15 mouse cellular contexts compared by ENCODE assay signal in genomic region chr7:75480721-75481426, GRCm38 (mm10). TPM values are rescaled to one million over a fixed set of nuclear protein-coding genes. Genes with fewer than 3 reads are reported as not detected.
DNase-seq lines count a peak whose midpoint lies in the region; ATAC-seq lines count a peak whose summit lies in the region.
"Had no signal": no experiment of that assay in that cellular context is flagged by ENCODE, and none has a peak within 500 bp of the region (broad histone marks: within the 10 kb centered on the region; RNA-seq: fewer than 3 reads in every experiment).

No protein-coding gene starts in this region.

- ATAC-seq in midbrain, embryonic 11.5 days (ENCODE audit: low FRiP score) = no peak
- no peak for ATAC-seq in midbrain, embryonic 15.5 days (replicated peaks)
- peak; percentile 81 for ATAC-seq in liver, embryonic 15.5 days (ENCODE audit: insufficient read depth)
- no peak for ATAC-seq in forebrain, embryonic 16.5 days

- DNase-seq in midbrain, embryonic 11.5 days (ENCODE audit: low spot score, missing footprints) = peak; percentile 44
- DNase-seq in kidney, postnatal 36 days = peak; percentile 77 to 90
- no peak for DNase-seq in hindbrain, embryonic 10.5 days (ENCODE audit: low spot score)
- no peak for DNase-seq in lung, postnatal 36 days
- DNase-seq in lung, postnatal 14 days = no peak
- DNase-seq: cerebellum, postnatal 25 days; heart, adult 2 months; right cerebral cortex, postnatal 25 days; thymus, postnatal 25 days had no signal

- 90% methylated on average over 6 of the region's 6 CpGs for WGBS in midbrain, embryonic 11.5 days
- WGBS in midbrain, embryonic 15.5 days = 92% methylated on average over 6 of the region's 6 CpGs
- 58% methylated on average over 6 of the region's 6 CpGs for WGBS in liver, embryonic 15.5 days (ENCODE audit: insufficient replicate concordance)
- WGBS in hindbrain, embryonic 10.5 days = 93% methylated on average over 6 of the region's 6 CpGs
- WGBS in forebrain, embryonic 16.5 days = 85% methylated on average over 6 of the region's 6 CpGs

- no peaks in the 10 kb centered on the region for H3K9me3 ChIP-seq in midbrain, embryonic 11.5 days (ENCODE audit: control insufficient read depth, low read length)
- H3K9me3 ChIP-seq in midbrain, embryonic 15.5 days = no peaks in the 10 kb centered on the region
- no peaks in the 10 kb centered on the region for H3K9me3 ChIP-seq in liver, embryonic 15.5 days (replicated peaks)
- no peaks in the 10 kb centered on the region for H3K9me3 ChIP-seq in hindbrain, embryonic 10.5 days
- H3K9me3 ChIP-seq in forebrain, embryonic 16.5 days (ENCODE audit: control insufficient read depth, low read length) = no peaks in the 10 kb centered on the region
- H3K9me3 ChIP-seq: hindbrain, embryonic 15.5 days; limb, embryonic 15.5 days had no signal

- H3K9ac ChIP-seq in midbrain, embryonic 11.5 days (ENCODE audit: low read length) = no peak overlapping the region
- no peak overlapping the region for H3K9ac ChIP-seq in midbrain, embryonic 15.5 days
- no peak overlapping the region for H3K9ac ChIP-seq in liver, embryonic 15.5 days
- H3K9ac ChIP-seq in forebrain, embryonic 16.5 days (replicated peaks; ENCODE audit: low read depth, low read length) = no peak overlapping the region
- H3K9ac ChIP-seq: hindbrain, embryonic 15.5 days; limb, embryonic 15.5 days had no signal

- no peaks in the 10 kb centered on the region for H3K36me3 ChIP-seq in midbrain, embryonic 11.5 days (ENCODE audit: control insufficient read depth, insufficient read depth, low read length)
- H3K36me3 ChIP-seq in midbrain, embryonic 15.5 days (replicated peaks) = no peaks in the 10 kb centered on the region
- no peaks in the 10 kb centered on the region for H3K36me3 ChIP-seq in liver, embryonic 15.5 days (replicated peaks)
- H3K36me3 ChIP-seq in hindbrain, embryonic 10.5 days = 0 out of 2 replicates have a peak, but pooled peaks cover 3% of the 10 kb centered on the region
- H3K36me3 ChIP-seq in forebrain, embryonic 16.5 days (ENCODE audit: control insufficient read depth, insufficient read depth) = no peaks in the 10 kb centered on the region
- H3K36me3 ChIP-seq: hindbrain, embryonic 15.5 days; limb, embryonic 15.5 days had no signal

- H3K4me1 ChIP-seq in midbrain, embryonic 11.5 days (ENCODE audit: control insufficient read depth, insufficient read depth, low read length) = no peaks in the 10 kb centered on the region
- H3K4me1 ChIP-seq in midbrain, embryonic 15.5 days = no peaks in the 10 kb centered on the region
- no peaks in the 10 kb centered on the region for H3K4me1 ChIP-seq in liver, embryonic 15.5 days (replicated peaks)
- H3K4me1 ChIP-seq in hindbrain, embryonic 10.5 days (replicated peaks) = no peaks in the 10 kb centered on the region
- H3K4me1 ChIP-seq in forebrain, embryonic 16.5 days (replicated peaks; ENCODE audit: control insufficient read depth, insufficient read depth, low read length) = no peaks in the 10 kb centered on the region
- H3K4me1 ChIP-seq: hindbrain, embryonic 15.5 days; limb, embryonic 15.5 days had no signal

- no peak overlapping the region for H3K4me2 ChIP-seq in midbrain, embryonic 11.5 days
- H3K4me2 ChIP-seq in midbrain, embryonic 15.5 days = no peak overlapping the region
- no peak overlapping the region for H3K4me2 ChIP-seq in liver, embryonic 15.5 days
- H3K4me2 ChIP-seq in forebrain, embryonic 16.5 days (ENCODE audit: low read length) = no peak overlapping the region
- H3K4me2 ChIP-seq: hindbrain, embryonic 15.5 days; limb, embryonic 15.5 days had no signal

- H3K27me3 ChIP-seq in midbrain, embryonic 11.5 days (ENCODE audit: control insufficient read depth, insufficient read depth, low read length) = no peaks in the 10 kb centered on the region
- no peaks in the 10 kb centered on the region for H3K27me3 ChIP-seq in midbrain, embryonic 15.5 days (replicated peaks)
- no peaks in the 10 kb centered on the region for H3K27me3 ChIP-seq in liver, embryonic 15.5 days
- no peaks in the 10 kb centered on the region for H3K27me3 ChIP-seq in hindbrain, embryonic 10.5 days (ENCODE audit: insufficient read depth, poor library complexity, severe bottlenecking)
- no peaks in the 10 kb centered on the region for H3K27me3 ChIP-seq in forebrain, embryonic 16.5 days (replicated peaks; ENCODE audit: control insufficient read depth, insufficient read depth, low read length)
- H3K27me3 ChIP-seq: CH12.LX; hindbrain, embryonic 15.5 days; limb, embryonic 15.5 days had no signal

- no peak overlapping the region for H3K4me3 ChIP-seq in midbrain, embryonic 11.5 days (ENCODE audit: low read depth, low read length)
- no peak overlapping the region for H3K4me3 ChIP-seq in midbrain, embryonic 15.5 days
- H3K4me3 ChIP-seq in liver, embryonic 15.5 days (replicated peaks) = no peak overlapping the region
- H3K4me3 ChIP-seq in hindbrain, embryonic 10.5 days = no peak overlapping the region
- no peak overlapping the region for H3K4me3 ChIP-seq in forebrain, embryonic 16.5 days (replicated peaks; ENCODE audit: low read length)
- H3K4me3 ChIP-seq: heart, adult 2 months; hindbrain, embryonic 15.5 days; limb, embryonic 15.5 days had no signal

- no peak overlapping the region for H3K27ac ChIP-seq in midbrain, embryonic 11.5 days (ENCODE audit: low read depth, low read length)
- no peak overlapping the region for H3K27ac ChIP-seq in midbrain, embryonic 15.5 days
- 0 out of 2 replicates have a peak overlapping the region, but pooled peaks have one; percentile 48 for H3K27ac ChIP-seq in liver, embryonic 15.5 days (replicated peaks)
- H3K27ac ChIP-seq in hindbrain, embryonic 10.5 days = no peak overlapping the region
- H3K27ac ChIP-seq in forebrain, embryonic 16.5 days (ENCODE audit: low read length) = no peak overlapping the region
- H3K27ac ChIP-seq: heart, adult 2 months; hindbrain, embryonic 15.5 days; limb, embryonic 15.5 days had no signal

RNA-seq across cellular contexts. Expression of gene Akap13, which starts 25.5 kb away (rescaled TPM):
- 24.3 and 27.4 TPM in 2 replicates for polyA plus RNA-seq in midbrain, embryonic 11.5 days (2014; fragmentation: Nextera tagmentation; extraction: Ambion mirVana)
- polyA plus RNA-seq in midbrain, embryonic 15.5 days (2015; fragmentation: Nextera tagmentation; extraction: Ambion mirVana) = 14.3 and 16.1 TPM in 2 replicates
- 39.6 and 41.3 TPM in 2 replicates for polyA plus RNA-seq in liver, embryonic 15.5 days (2015; fragmentation: Nextera tagmentation; extraction: Ambion mirVana)
- 24.9 and 27.5 TPM in 2 replicates for polyA plus RNA-seq in hindbrain, embryonic 10.5 days (2016; fragmentation: Nextera tagmentation; extraction: Ambion mirVana)
- polyA plus RNA-seq in forebrain, embryonic 16.5 days (2015; fragmentation: Nextera tagmentation; extraction: Ambion mirVana) = 10.0 and 12.0 TPM in 2 replicates

Comparison
In these comparisons a context has a peak if more than half of its experiments do, and no peak if none do; other contexts are left out.
1. DNase-seq: peak in midbrain, embryonic 11.5 days (single experiment) and kidney, postnatal 36 days (2 of 2); none in hindbrain, embryonic 10.5 days (single experiment), lung, postnatal 36 days (single experiment) and lung, postnatal 14 days (single experiment).